Mouse (Mus musculus): ENCODE results near the gene Acap1. TPM values are rescaled to one million over a fixed set of nuclear protein-coding genes. Genes with fewer than 3 reads are reported as not detected.
A peak's percentile ranks its signal among the peaks of the same experiment; 100 is the strongest.

Gene Acap1
- total RNA-seq, 2 experiments from 2014 or later = 0.72 to 4.4 TPM

DNA sequence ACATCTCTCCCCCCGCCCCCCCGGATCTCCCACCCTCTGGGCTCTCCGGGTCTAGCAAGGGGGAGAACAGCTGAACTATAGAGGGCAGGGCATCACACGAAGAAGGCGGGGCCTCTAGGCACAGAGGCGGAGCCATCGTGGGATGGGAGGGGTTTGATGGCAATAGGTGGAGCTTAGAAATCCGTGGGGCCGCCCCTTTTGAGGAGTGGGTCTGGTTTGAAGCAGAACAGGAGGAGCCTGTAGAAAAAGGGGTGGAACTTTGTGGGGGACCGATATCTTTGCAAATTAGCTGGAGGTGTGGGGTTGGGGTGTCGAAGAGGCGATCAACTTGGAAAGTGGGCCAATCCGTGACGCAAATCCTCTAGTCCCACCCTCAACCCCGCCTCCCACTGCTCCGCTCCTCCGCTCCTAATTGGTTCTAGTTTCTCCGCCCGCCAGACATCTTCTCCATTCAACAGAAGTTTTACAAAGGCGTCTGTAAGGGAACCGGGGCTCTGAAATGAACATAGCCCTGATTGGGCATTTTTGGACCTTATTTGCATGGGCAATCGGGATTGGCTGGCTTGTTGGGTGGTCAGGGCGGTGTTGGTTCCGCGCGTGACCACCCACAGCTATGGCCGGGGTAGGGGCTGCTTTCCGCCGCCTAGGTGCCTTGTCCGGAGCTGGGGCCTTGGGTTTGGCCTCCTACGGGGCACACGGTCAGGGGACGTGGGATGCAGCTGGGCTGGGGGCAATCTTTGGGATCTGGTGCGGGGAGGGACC is 57.2 kb downstream of the Acap1 start, which contains the start of gene Tmem256:
Gene Tmem256 (plus strand): TSS at position 563 of the 762 bp plus-strand sequence.
- peak; percentile 97 to 99 for DNase-seq

- no peak for DNase-seq
Observed at GRCm38 (mm10) chr11:69837604-69837951, 57.8 kb downstream of the Acap1 start, which contains the start of gene Nlgn2. TSS of gene Nlgn2 (minus strand) at chr11:69837784.

- DNase-seq = peak; percentile 54 to 69
Observed at GRCm38 (mm10) chr11:69836703-69837576, 58.4 kb downstream of the Acap1 start.

GRCm38 (mm10) chr11:69835966-69836335 is 59.4 kb downstream of the Acap1 start:
- no peak for DNase-seq

- DNase-seq = no peak
Observed at GRCm38 (mm10) chr11:69835326-69835965, 59.9 kb downstream of the Acap1 start.

DNA sequence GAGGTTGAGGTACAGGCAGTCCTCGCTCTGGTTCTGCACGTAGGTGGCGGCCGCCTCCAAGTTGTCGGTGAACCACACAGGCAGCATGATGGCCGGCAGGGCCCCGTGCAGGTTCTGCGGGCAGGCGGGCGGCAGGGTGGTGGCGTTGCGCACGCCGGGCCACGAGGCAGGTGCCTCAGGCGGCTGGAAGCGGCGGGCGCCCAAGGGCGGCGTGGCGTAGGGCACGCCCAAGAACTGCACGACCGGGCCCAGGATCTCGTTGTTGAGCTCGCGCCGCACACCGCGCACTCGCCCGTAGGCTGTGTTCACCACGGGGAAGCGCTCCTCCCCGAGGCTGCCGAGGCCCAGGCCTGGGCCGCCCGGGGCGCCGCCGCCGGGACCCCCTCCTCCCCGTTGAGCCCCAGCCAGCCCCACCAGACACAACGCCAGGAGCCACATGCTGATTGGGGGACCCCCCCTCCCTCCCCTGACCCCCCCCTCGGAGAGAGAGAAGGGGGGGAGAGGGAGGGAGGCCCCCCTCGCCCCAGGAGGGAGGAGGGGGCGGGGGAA is 61.3 kb downstream of the Acap1 start:
- DNase-seq = no peak

DNA sequence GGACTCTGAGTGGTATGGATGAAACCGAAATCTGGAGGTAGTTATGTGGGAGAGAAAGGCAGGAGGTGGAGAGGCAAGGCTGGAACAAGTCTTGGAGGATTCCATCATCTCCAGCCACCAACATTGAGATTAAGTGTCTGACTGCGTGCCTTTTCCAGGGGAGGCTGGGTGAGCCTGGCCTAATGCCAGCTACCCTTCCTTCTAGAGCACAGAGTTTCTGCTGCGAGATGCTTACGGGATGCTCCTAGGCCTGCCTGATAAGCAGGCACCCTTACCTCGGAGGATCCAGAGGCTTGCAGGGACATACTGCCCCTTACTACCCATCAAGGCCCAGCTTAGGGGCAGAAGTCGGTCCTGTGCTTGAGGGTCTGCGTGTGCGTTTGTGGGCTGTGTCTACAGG is 61.8 kb downstream of the Acap1 start:
- DNase-seq = no peak

Small RNA genes within 50 kb of the gene (microRNA-seq; reads per million reads assigned to microRNA genes)
- gene Mir6924 = 0 reads per million in 2 experiments

Other genes starting within 250 kb of the Acap1 start
- gene Sox15, start 240.2 kb downstream of the Acap1 start, total RNA-seq (2021) = not detected
- 10 to 100 TPM; 12.3 to 15.6 TPM for gene Mpdu1, start 232.9 kb downstream of the Acap1 start, total RNA-seq (2021)
- 10 to 100 TPM in 1 of 2 experiments, 1 to 10 TPM in 1; 7.3 to 10.5 TPM for gene Cd68, start 229.4 kb downstream of the Acap1 start, total RNA-seq (2021)
- 100 to 1,000 TPM; 185 to 188 TPM for gene Eif4a1, start 223.1 kb downstream of the Acap1 start, total RNA-seq (2021)
- gene Senp3, start 213.5 kb downstream of the Acap1 start, total RNA-seq (2021) = 10 to 100 TPM; 27.3 to 35.1 TPM
- gene Tnfsf13, start 209.8 kb downstream of the Acap1 start, total RNA-seq (2021) = 1 to 10 TPM; 1.5 to 1.7 TPM
- 10 to 100 TPM; 16.9 to 17.1 TPM for gene Tnfsf12, start 199.7 kb downstream of the Acap1 start, total RNA-seq (2021)
- 1 to 10 TPM; 2.5 to 4.1 TPM for gene Tnfsfm13, start 199.4 kb downstream of the Acap1 start, total RNA-seq (2021)
- 10 to 100 TPM; 27.4 to 33.4 TPM for gene Polr2a, start 136.9 kb downstream of the Acap1 start, total RNA-seq (2021)
- gene Slc35g3, start 133.6 kb downstream of the Acap1 start, total RNA-seq (2021) = not detected
- gene Zbtb4, start 129.6 kb downstream of the Acap1 start, total RNA-seq (2021) = 10 to 100 TPM; 41.7 to 44.7 TPM
- 1 to 10 TPM; 2.0 to 4.6 TPM for gene Chrnb1, start 99.6 kb downstream of the Acap1 start, total RNA-seq (2021)
- 1 to 10 TPM; 2.6 to 3.0 TPM for gene Fgf11, start 93.7 kb downstream of the Acap1 start, total RNA-seq (2021)
- under 1 TPM; 0.17 to 0.49 TPM for gene Tmem102, start 89.9 kb downstream of the Acap1 start, total RNA-seq (2021)
- gene Gm39566, start 80.2 kb downstream of the Acap1 start, total RNA-seq (2021) = not detected
- gene Spem2, start 77.1 kb downstream of the Acap1 start, total RNA-seq (2021) = not detected
- not detected for gene Spem1, start 73.4 kb downstream of the Acap1 start, total RNA-seq (2021)
- gene Nlgn2, start 57.8 kb downstream of the Acap1 start, total RNA-seq (2021) = 1 to 10 TPM; 3.3 to 3.9 TPM
- gene Tmem256, start 57.0 kb downstream of the Acap1 start, total RNA-seq (2021) = 100 to 1,000 TPM; 232 to 246 TPM
- gene Plscr3, start 49.2 kb downstream of the Acap1 start, total RNA-seq (2021) = 10 to 100 TPM; 19.6 to 21.4 TPM
- not detected for gene Tnk1, start 36.8 kb downstream of the Acap1 start, total RNA-seq (2021)
- gene Tmem95, start 17.5 kb downstream of the Acap1 start, total RNA-seq (2021) = not detected
- 1 to 10 TPM; 2.0 to 2.5 TPM for gene Kctd11, start 14.1 kb downstream of the Acap1 start, total RNA-seq (2021)
- under 1 TPM in 1 of 2 experiments, not detected in 1; 0.41 TPM for gene 2810408A11Rik, start 5.4 kb upstream of the Acap1 start, total RNA-seq (2021)
- 10 to 100 TPM; 42.1 to 48.0 TPM for gene Neurl4, start 5.5 kb upstream of the Acap1 start, total RNA-seq (2021)
- gene Gps2, start 18.3 kb upstream of the Acap1 start, total RNA-seq (2021) = 10 to 100 TPM; 26.2 to 27.5 TPM
- gene Eif5a, start 26.4 kb upstream of the Acap1 start, total RNA-seq (2021) = 100 to 1,000 TPM; 415 to 425 TPM
- 10 to 100 TPM; 14.6 to 23.1 TPM for gene Ybx2, start 40.3 kb upstream of the Acap1 start, total RNA-seq (2021)
- 100 to 1,000 TPM; 402 to 439 TPM for gene Slc2a4, start 52.6 kb upstream of the Acap1 start, total RNA-seq (2021)
- 1 to 10 TPM in 1 of 2 experiments, not detected in 1; 1.3 TPM for gene Cldn7, start 69.2 kb upstream of the Acap1 start, total RNA-seq (2021)
- 100 to 1,000 TPM; 130 to 144 TPM for gene Ctdnep1, start 85.6 kb upstream of the Acap1 start, total RNA-seq (2021)
- 10 to 100 TPM; 46.2 to 53.1 TPM for gene Elp5, start 87.0 kb upstream of the Acap1 start, total RNA-seq (2021)
- gene Gabarap, start 95.6 kb upstream of the Acap1 start, total RNA-seq (2021) = 100 to 1,000 TPM; 285 to 320 TPM
- gene Phf23, start 100.2 kb upstream of the Acap1 start, total RNA-seq (2021) = 10 to 100 TPM; 18.4 to 19.7 TPM
- gene Dvl2, start 105.1 kb upstream of the Acap1 start, total RNA-seq (2021) = 1 to 10 TPM; 3.4 to 4.8 TPM
- 1,000 to 10,000 TPM; 1,326 to 1,372 TPM for gene Acadvl, start 119.9 kb upstream of the Acap1 start, total RNA-seq (2021)
- gene Dlg4, start 121.4 kb upstream of the Acap1 start, total RNA-seq (2021) = 1 to 10 TPM; 5.9 to 6.8 TPM
- not detected for gene Asgr1, start 158.5 kb upstream of the Acap1 start, total RNA-seq (2021)
- gene Asgr2, start 197.1 kb upstream of the Acap1 start, total RNA-seq (2021) = under 1 TPM in 1 of 2 experiments, not detected in 1; 0.21 TPM
- gene Mgl2, start 234.8 kb upstream of the Acap1 start, total RNA-seq (2021) = 1 to 10 TPM; 3.5 to 5.1 TPM

Data from heart, adult 18-20 months (tissue).